Mouse (Mus musculus) testis, adult 2 months (tissue): ENCODE data around the gene Ppp2r3d.

ENCODE experiments used
- CTCF ChIP-seq: fragments of 200-500 bp; IDR thresholded peaks from 2 replicates; pipeline ENCODE4 v1.5.1; 2012; ENCODE audit warnings: low read depth, mild to moderate bottlenecking, inconsistent platforms, low read length, moderate library complexity; ENCODE audit not compliant: control insufficient read depth, insufficient read depth, insufficient replicate concordance
- POLR2A ChIP-seq: fragments of 200-500 bp; IDR thresholded peaks from 2 replicates; pipeline ENCODE4 v1.6.1; 2012; ENCODE audit warnings: low read depth, mild to moderate bottlenecking, inconsistent platforms, low read length, moderate library complexity; ENCODE audit not compliant: control insufficient read depth

DNA sequence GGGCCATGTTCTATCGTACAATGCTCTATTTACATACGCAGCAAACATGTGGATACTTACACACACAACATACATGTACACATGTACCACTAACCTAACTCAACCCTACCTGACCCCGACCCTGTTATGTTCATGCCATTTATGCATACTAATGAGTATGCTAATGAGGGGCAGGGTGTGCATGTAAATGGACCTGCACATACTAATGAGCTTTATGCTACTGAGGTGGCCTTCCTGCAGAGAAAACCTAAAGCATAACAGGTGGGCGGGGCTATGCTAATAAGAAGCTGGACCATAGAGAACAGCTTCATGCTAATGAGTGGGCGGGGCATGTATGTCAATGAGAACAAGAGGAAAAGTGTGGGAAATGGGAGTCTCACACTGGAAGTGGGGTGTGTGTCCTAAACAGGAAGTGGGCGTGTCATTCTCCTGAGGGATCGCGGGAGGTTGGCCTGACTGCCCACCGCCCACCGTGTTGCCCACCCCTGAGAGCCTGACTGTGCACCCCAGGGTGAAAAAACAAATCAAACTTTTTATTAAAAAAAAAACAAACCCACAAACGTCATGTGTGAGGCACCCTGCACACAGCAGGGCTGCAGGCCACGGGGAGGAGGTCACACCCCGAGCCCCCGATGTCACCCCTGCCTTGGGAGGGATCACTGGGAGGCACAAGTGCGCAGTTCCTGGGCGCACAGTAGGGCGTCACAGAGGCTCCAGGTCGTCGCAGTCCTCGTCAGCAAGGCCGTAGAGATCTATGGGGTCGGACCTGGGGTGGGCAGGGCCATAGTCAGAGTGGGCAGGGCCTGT lies at the start of gene Ppp2r3d:
- TF ChIP-seq CTCF = no peak
- no peak for TF ChIP-seq POLR2A
